ENCODE assay signal across 8 mouse cellular contexts in the genomic region with DNA sequence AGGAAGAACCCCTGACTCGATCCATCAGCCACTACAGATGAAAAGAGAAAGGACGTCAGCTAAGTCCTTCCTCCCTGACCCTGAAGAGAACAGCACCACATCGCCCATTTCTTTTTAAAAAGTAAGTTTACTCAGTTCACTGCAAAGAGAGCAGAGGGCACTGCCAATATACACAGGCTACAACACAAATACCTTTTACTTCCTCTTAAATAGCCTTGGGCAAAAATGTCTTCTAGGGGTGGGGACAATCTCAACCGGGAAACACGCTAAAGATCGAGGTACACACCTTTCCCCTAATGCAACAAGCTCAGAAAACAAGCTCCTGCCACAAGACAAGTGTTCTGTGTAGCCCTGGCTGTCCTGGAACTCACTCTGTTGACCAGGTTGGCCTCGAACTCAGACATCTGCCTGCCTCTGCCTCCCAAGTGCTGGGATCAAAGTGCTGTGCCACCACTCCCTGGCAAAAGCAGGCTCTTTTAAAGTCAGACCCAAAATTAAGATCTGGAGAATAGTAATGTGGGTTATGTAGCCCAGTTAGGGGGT. TPM values are rescaled to one million over a fixed set of nuclear protein-coding genes. Genes with fewer than 3 reads are reported as not detected.
A peak's percentile ranks its signal among the peaks of the same experiment; 100 is the strongest.
DNase-seq lines count a peak whose midpoint lies in the region; ATAC-seq lines count a peak whose summit lies in the region.

No protein-coding gene starts in this region.

- DNase-seq in lung, postnatal 10 days = no peak
- DNase-seq in forebrain, embryonic 10.5 days (ENCODE audit: extremely low spot score, low spot score) = no peak
- DNase-seq in MN1 (ENCODE audit: low spot score) = no peak
- no peak for DNase-seq in urinary bladder, postnatal 10 days (ENCODE audit: low spot score)
- no peak for DNase-seq in layer of hippocampus, postnatal 36 days

- H3K36me3 ChIP-seq in lung, embryonic 15.5 days = peaks cover 40% of the 10 kb centered on the region
- peaks cover 51% of the 10 kb centered on the region for H3K36me3 ChIP-seq in forebrain, embryonic 10.5 days (replicated peaks)
- H3K36me3 ChIP-seq in limb, embryonic 13.5 days = peaks cover 48% of the 10 kb centered on the region
- peaks cover 48% of the 10 kb centered on the region for H3K36me3 ChIP-seq in neural tube, embryonic 13.5 days

- no peaks in the 10 kb centered on the region for H3K27me3 ChIP-seq in lung, embryonic 15.5 days
- H3K27me3 ChIP-seq in forebrain, embryonic 10.5 days (ENCODE audit: poor library complexity, severe bottlenecking) = no peaks in the 10 kb centered on the region
- H3K27me3 ChIP-seq in limb, embryonic 13.5 days = no peaks in the 10 kb centered on the region
- no peaks in the 10 kb centered on the region for H3K27me3 ChIP-seq in neural tube, embryonic 13.5 days

- peak overlapping the region; percentile 87; the same call in 1 of the 2 replicates for H3K27ac ChIP-seq in lung, embryonic 15.5 days
- H3K27ac ChIP-seq in forebrain, embryonic 10.5 days = peak overlapping the region; percentile 94
- H3K27ac ChIP-seq in limb, embryonic 13.5 days = no peak overlapping the region
- H3K27ac ChIP-seq in neural tube, embryonic 13.5 days (replicated peaks) = 0 out of 2 replicates have a peak overlapping the region, but pooled peaks have one; percentile 18

- peaks cover 13% of the 10 kb centered on the region for H3K4me1 ChIP-seq in lung, embryonic 15.5 days
- peaks cover 25% of the 10 kb centered on the region for H3K4me1 ChIP-seq in forebrain, embryonic 10.5 days
- H3K4me1 ChIP-seq in limb, embryonic 13.5 days = peaks cover 19% of the 10 kb centered on the region
- peaks cover 20% of the 10 kb centered on the region for H3K4me1 ChIP-seq in neural tube, embryonic 13.5 days (replicated peaks)

- 67% methylated on average over 7 of the region's 7 CpGs for WGBS in lung, embryonic 15.5 days
- 86% methylated on average over 7 of the region's 7 CpGs for WGBS in forebrain, embryonic 10.5 days
- WGBS in limb, embryonic 13.5 days = 84% methylated on average over 7 of the region's 7 CpGs
- WGBS in neural tube, embryonic 13.5 days = 88% methylated on average over 7 of the region's 7 CpGs

- H3K9me3 ChIP-seq in lung, embryonic 15.5 days = no peaks in the 10 kb centered on the region
- H3K9me3 ChIP-seq in forebrain, embryonic 10.5 days = no peaks in the 10 kb centered on the region
- H3K9me3 ChIP-seq in limb, embryonic 13.5 days = no peaks in the 10 kb centered on the region
- no peaks in the 10 kb centered on the region for H3K9me3 ChIP-seq in neural tube, embryonic 13.5 days

- H3K9ac ChIP-seq in lung, embryonic 15.5 days = peak overlapping the region; percentile 80
- peak overlapping the region; percentile 89 for H3K9ac ChIP-seq in limb, embryonic 13.5 days
- peak overlapping the region; percentile 85; the same call in 1 of the 2 replicates for H3K9ac ChIP-seq in neural tube, embryonic 13.5 days

- peak overlapping the region; percentile 75 for H3K4me2 ChIP-seq in lung, embryonic 15.5 days
- peak overlapping the region; percentile 84 for H3K4me2 ChIP-seq in limb, embryonic 13.5 days (replicated peaks)
- H3K4me2 ChIP-seq in neural tube, embryonic 13.5 days = peak overlapping the region; percentile 91

- peak overlapping the region; percentile 69 for H3K4me3 ChIP-seq in lung, embryonic 15.5 days
- H3K4me3 ChIP-seq in forebrain, embryonic 10.5 days = peak overlapping the region; percentile 86
- H3K4me3 ChIP-seq in limb, embryonic 13.5 days = peak overlapping the region; percentile 84
- peak overlapping the region; percentile 92 for H3K4me3 ChIP-seq in neural tube, embryonic 13.5 days

- ATAC-seq in lung, embryonic 15.5 days (ENCODE audit: borderline replicate concordance, extremely low read depth, low FRiP score, low TSS enrichment) = no peak
- no peak for ATAC-seq in limb, embryonic 13.5 days (ENCODE audit: low FRiP score, low read depth)
- no peak for ATAC-seq in neural tube, embryonic 13.5 days (ENCODE audit: low read depth)

RNA-seq across cellular contexts. Expression of gene Prkab1, which starts 1.6 kb away (rescaled TPM):
- 66.8 and 74.3 TPM in 2 replicates for polyA plus RNA-seq in lung, embryonic 15.5 days (2015; fragmentation: Nextera tagmentation; extraction: Ambion mirVana)
- polyA plus RNA-seq in forebrain, embryonic 10.5 days (2016; fragmentation: Nextera tagmentation; extraction: Ambion mirVana) = 74.9 and 77.5 TPM in 2 replicates
- 69.9 and 72.6 TPM in 2 replicates for polyA plus RNA-seq in limb, embryonic 13.5 days (2015; fragmentation: Nextera tagmentation; extraction: Ambion mirVana)
- polyA plus RNA-seq in neural tube, embryonic 13.5 days (2015; fragmentation: Nextera tagmentation; extraction: Ambion mirVana) = 45.9 and 49.4 TPM in 2 replicates
- total RNA-seq in layer of hippocampus, postnatal 36 days (2021) = 10 to 100 TPM; 16.4 to 17.5 TPM
